8 mouse cellular contexts compared by ENCODE assay signal in genomic region chr5:43391412-43392029, GRCm38 (mm10).
DNase-seq lines count a peak whose midpoint lies in the region; ATAC-seq and TF ChIP-seq lines count a peak whose summit lies in the region.

No protein-coding gene starts in this region.

- no peaks in the 10 kb centered on the region for H3K27me3 ChIP-seq in forebrain, postnatal 0 days (ENCODE audit: insufficient read depth, low read length)
- H3K27me3 ChIP-seq in kidney, embryonic 15.5 days, result no peaks in the 10 kb centered on the region
- no peaks in the 10 kb centered on the region for H3K27me3 ChIP-seq in liver, embryonic 14.5 days (ENCODE audit: control insufficient read depth, insufficient read depth, low read length)
- no peaks in the 10 kb centered on the region for H3K27me3 ChIP-seq in neural tube, embryonic 15.5 days (replicated peaks)

- peak; percentile 2 for DNase-seq in ovary, adult 18-20 months (ENCODE audit: low spot score)
- DNase-seq in ovary, postnatal 10 days (ENCODE audit: low spot score), result no peak
- peak; percentile 36 for DNase-seq in cerebellum, adult 11 months
- DNase-seq in forebrain, postnatal 0 days, result peak; percentile 23
- no peak for DNase-seq in liver, embryonic 14.5 days (ENCODE audit: low read depth in 3 of 3, low spot score in 3 of 3)

- no peaks in the 10 kb centered on the region for H3K36me3 ChIP-seq in forebrain, postnatal 0 days (ENCODE audit: insufficient read depth)
- no peaks in the 10 kb centered on the region for H3K36me3 ChIP-seq in kidney, embryonic 15.5 days
- no peaks in the 10 kb centered on the region for H3K36me3 ChIP-seq in liver, embryonic 14.5 days (replicated peaks; ENCODE audit: control insufficient read depth, insufficient read depth, low read depth)
- no peaks in the 10 kb centered on the region for H3K36me3 ChIP-seq in neural tube, embryonic 15.5 days

- no peaks in the 10 kb centered on the region for H3K4me1 ChIP-seq in forebrain, postnatal 0 days (ENCODE audit: insufficient read depth)
- no peaks in the 10 kb centered on the region for H3K4me1 ChIP-seq in kidney, embryonic 15.5 days
- no peaks in the 10 kb centered on the region for H3K4me1 ChIP-seq in liver, embryonic 14.5 days (replicated peaks; ENCODE audit: control insufficient read depth in 2 of 2, insufficient read depth in 2 of 2, low read length in 1 of 2)
- H3K4me1 ChIP-seq in neural tube, embryonic 15.5 days, result no peaks in the 10 kb centered on the region

- H3K9me3 ChIP-seq in forebrain, postnatal 0 days (ENCODE audit: low read length), result no peaks in the 10 kb centered on the region
- H3K9me3 ChIP-seq in kidney, embryonic 15.5 days (replicated peaks), result no peaks in the 10 kb centered on the region
- no peaks in the 10 kb centered on the region for H3K9me3 ChIP-seq in liver, embryonic 14.5 days (ENCODE audit: control insufficient read depth, low read length)
- no peaks in the 10 kb centered on the region for H3K9me3 ChIP-seq in neural tube, embryonic 15.5 days (replicated peaks)

- peak; percentile 69 for TF ChIP-seq CTCF in forebrain, postnatal 0 days (IDR thresholded peaks at IDR 0.05; ENCODE audit: low read depth)
- TF ChIP-seq CTCF in liver, embryonic 14.5 days (IDR thresholded peaks at IDR 0.05; ENCODE audit: low read depth), result peak; percentile 65

- H3K9ac ChIP-seq in forebrain, postnatal 0 days, result no peak overlapping the region
- no peak overlapping the region for H3K9ac ChIP-seq in kidney, embryonic 15.5 days
- H3K9ac ChIP-seq in liver, embryonic 14.5 days (replicated peaks), result no peak overlapping the region
- H3K9ac ChIP-seq in neural tube, embryonic 15.5 days (replicated peaks), result no peak overlapping the region

- WGBS in forebrain, postnatal 0 days, result 24% methylated on average over 3 of the region's 3 CpGs
- WGBS in kidney, embryonic 15.5 days, result 18% methylated on average over 3 of the region's 3 CpGs
- WGBS in liver, embryonic 14.5 days (ENCODE audit: insufficient replicate concordance), result 34% methylated on average over 3 of the region's 3 CpGs
- 15% methylated on average over 3 of the region's 3 CpGs for WGBS in neural tube, embryonic 15.5 days

- no peak for TF ChIP-seq EP300 in liver, embryonic 14.5 days (IDR thresholded peaks at IDR 0.05; ENCODE audit: low read depth)

- no peak overlapping the region for H3K4me3 ChIP-seq in forebrain, postnatal 0 days (ENCODE audit: low read depth, low read length)
- no peak overlapping the region for H3K4me3 ChIP-seq in kidney, embryonic 15.5 days (replicated peaks)
- no peak overlapping the region for H3K4me3 ChIP-seq in liver, embryonic 14.5 days (ENCODE audit: insufficient read depth in 1 of 2, low read depth in 2 of 2, low read length in 2 of 2)
- no peak overlapping the region for H3K4me3 ChIP-seq in neural tube, embryonic 15.5 days (replicated peaks)

- no peak overlapping the region for H3K4me2 ChIP-seq in forebrain, postnatal 0 days (ENCODE audit: low read depth)
- H3K4me2 ChIP-seq in kidney, embryonic 15.5 days, result no peak overlapping the region
- H3K4me2 ChIP-seq in liver, embryonic 14.5 days (ENCODE audit: low read depth), result no peak overlapping the region
- no peak overlapping the region for H3K4me2 ChIP-seq in neural tube, embryonic 15.5 days

- no peak overlapping the region for H3K27ac ChIP-seq in forebrain, postnatal 0 days (ENCODE audit: low read depth, low read length)
- H3K27ac ChIP-seq in kidney, embryonic 15.5 days, result no peak overlapping the region
- no peak overlapping the region for H3K27ac ChIP-seq in liver, embryonic 14.5 days
- no peak overlapping the region for H3K27ac ChIP-seq in neural tube, embryonic 15.5 days (replicated peaks)

- ATAC-seq in forebrain, postnatal 0 days, result peak; percentile 77
- peak; percentile 91 for ATAC-seq in kidney, embryonic 15.5 days (replicated peaks; ENCODE audit: low FRiP score)
- ATAC-seq in liver, embryonic 14.5 days (ENCODE audit: insufficient read depth), result no peak
- ATAC-seq in neural tube, embryonic 15.5 days (ENCODE audit: low FRiP score), result peak; percentile 76; the same call in 1 of the 2 replicates
- no peak for ATAC-seq in monocyte, adult 5-6 weeks (replicated peaks; ENCODE audit: insufficient number of reproducible peaks, low FRiP score, low TSS enrichment, poor library complexity, severe bottlenecking)

Comparison
In these comparisons a context has a peak if more than half of its experiments do, and no peak if none do; other contexts are left out.
1. DNase-seq: peak in ovary, adult 18-20 months (single experiment), cerebellum, adult 11 months (single experiment) and forebrain, postnatal 0 days (single experiment); none in ovary, postnatal 10 days (single experiment) and liver, embryonic 14.5 days (0 of 3).
2. ATAC-seq: peak in forebrain, postnatal 0 days (single experiment), kidney, embryonic 15.5 days (single experiment) and neural tube, embryonic 15.5 days (single experiment); none in liver, embryonic 14.5 days (single experiment) and monocyte, adult 5-6 weeks (single experiment).